Mouse (Mus musculus) midbrain, embryonic 14.5 days (tissue): ENCODE measurements around the gene Eif4e3. TPM values are rescaled to one million over a fixed set of nuclear protein-coding genes. Genes with fewer than 3 reads are reported as not detected.

Experiments
- ATAC-seq: fragments of 200-750 bp; cut with Nextera tagmentation; 2 replicates; pipeline ENCODE4 v1.8.0; 2017; ENCODE audit warnings: moderate number of reproducible peaks, moderate library complexity; ENCODE audit not compliant: low FRiP score, low TSS enrichment
- DNase-seq: peaks from one replicate; pipeline ENCODE4 v3.0.0-alpha.2; 2015
- H3K27ac ChIP-seq: fragments of 300-500 bp; sonication (generic); replicated peaks from 2 replicates; pipeline ENCODE4 v1.5.1; 2014; ENCODE audit warnings: mild to moderate bottlenecking, low read depth, low read length, moderate library complexity
- H3K27me3 ChIP-seq: fragments of 300-500 bp; sonication (generic); 2 replicates; pipeline ENCODE4 v1.6.1; 2014; ENCODE audit warnings: low read length, control low read depth, mixed read lengths; ENCODE audit not compliant: control insufficient read depth, insufficient read depth
- H3K36me3 ChIP-seq: fragments of 300-500 bp; sonication (generic); 2 replicates; pipeline ENCODE4 v1.6.1; 2014; ENCODE audit warnings: low read length, control low read depth; ENCODE audit not compliant: control insufficient read depth, insufficient read depth
- H3K4me1 ChIP-seq: fragments of 300-500 bp; sonication (generic); 2 replicates; pipeline ENCODE4 v1.6.1; 2014; ENCODE audit warnings: mild to moderate bottlenecking, antibody characterized with exemption, low read length, control low read depth; ENCODE audit not compliant: control insufficient read depth, insufficient read depth
- H3K4me2 ChIP-seq: fragments of 300-500 bp; sonication (generic); 2 replicates; pipeline ENCODE4 v1.6.1; 2014; ENCODE audit warnings: mild to moderate bottlenecking, low read length, moderate library complexity
- H3K4me3 ChIP-seq: fragments of 300-500 bp; sonication (generic); replicated peaks from 2 replicates; pipeline ENCODE4 v1.5.1; 2014; ENCODE audit warnings: low read depth, low read length
- H3K9ac ChIP-seq: fragments of 300-500 bp; sonication (generic); replicated peaks from 2 replicates; pipeline ENCODE4 v1.6.1; 2014; ENCODE audit warnings: mild to moderate bottlenecking, low read length, moderate library complexity
- H3K9me3 ChIP-seq: fragments of 300-500 bp; sonication (generic); 2 replicates; pipeline ENCODE4 v1.6.1; 2016; ENCODE audit warnings: low read length, control low read depth, mixed read lengths; ENCODE audit not compliant: control insufficient read depth
- WGBS: fragments of 180-500 bp; shearing (Covaris S2); extraction: QIAGEN DNeasy Blood & Tissue Kit; methylation state at CpG from one replicate; pipeline ENCODE4 v1.1.7; 2014; 5-methylcytosine and 5-hydroxymethylcytosine counted together
- polyA plus RNA-seq: library from polyadenylated mRNA; unstranded; fragments of >200 nt; fragmentation: Nextera tagmentation; extraction: Ambion mirVana; gene quantifications from 2 replicates; pipeline ENCODE4 v1.2.1, GENCODE M21; 2014

The Eif4e3 gene
- polyA plus RNA-seq, 1 experiment from 2014 or later = 7.8 TPM

GRCm38 (mm10) chr6:99669481-99670325 is 3.1 kb upstream of the Eif4e3 start:
- Histone ChIP-seq H3K4me3 (no peak overlapping the region), H3K4me2 (peak overlapping the region; percentile 25), H3K27me3 (no peaks in the 10 kb centered on the region; the same call in 1 of the 2 replicates), H3K36me3 (no peaks in the 10 kb centered on the region), H3K27ac (peak overlapping the region; percentile 62), H3K4me1 (peaks cover 45% of the 10 kb centered on the region), H3K9me3 (no peaks in the 10 kb centered on the region), H3K9ac (no peak overlapping the region)
- ATAC-seq (peak; percentile 80), DNase-seq (peak; percentile 87)
- WGBS = 13% methylated on average over 5 of the region's 5 CpGs

- Histone ChIP-seq H3K27me3 (peaks cover 3% of the 10 kb centered on the region; the same call in 1 of the 2 replicates), H3K36me3 (no peaks in the 10 kb centered on the region), H3K27ac (0 out of 2 replicates have a peak overlapping the region, but pooled peaks have one; percentile 72), H3K4me3 (peak overlapping the region; percentile 70), H3K4me1 (peaks cover 51% of the 10 kb centered on the region), H3K4me2 (peak overlapping the region; percentile 97), H3K9ac (no peak overlapping the region), H3K9me3 (no peaks in the 10 kb centered on the region)
- no peak for ATAC-seq
- DNase-seq = peak; percentile 29
- 56% methylated on average over 8 of the region's 8 CpGs for WGBS
Observed at GRCm38 (mm10) chr6:99667290-99667689, 719 bp upstream of the Eif4e3 start.

- no peak for ATAC-seq
- H3K9me3 ChIP-seq = no peaks in the 10 kb centered on the region
- H3K4me2 ChIP-seq = peak overlapping the region; percentile 97
- WGBS = 34% methylated on average over 16 of the region's 16 CpGs
- H3K27me3 ChIP-seq = peaks cover 3% of the 10 kb centered on the region; the same call in 1 of the 2 replicates
- peaks cover 46% of the 10 kb centered on the region for H3K4me1 ChIP-seq
- no peak for DNase-seq
- H3K4me3 ChIP-seq = peak overlapping the region; percentile 70
- no peaks in the 10 kb centered on the region for H3K36me3 ChIP-seq
- H3K9ac ChIP-seq = peak overlapping the region; percentile 86
- peak overlapping the region; percentile 72 for H3K27ac ChIP-seq
Observed at GRCm38 (mm10) chr6:99665457-99666317, 884 bp downstream of the Eif4e3 start.

- Histone ChIP-seq H3K27me3 (peaks cover 3% of the 10 kb centered on the region; the same call in 1 of the 2 replicates), H3K9me3 (no peaks in the 10 kb centered on the region), H3K27ac (no peak overlapping the region), H3K4me2 (no peak overlapping the region), H3K9ac (no peak overlapping the region), H3K36me3 (no peaks in the 10 kb centered on the region), H3K4me3 (no peak overlapping the region), H3K4me1 (peaks cover 22% of the 10 kb centered on the region)
- WGBS = 73% methylated on average over 8 of the region's 8 CpGs
- DNase-seq = no peak
- no peak for ATAC-seq
Observed at GRCm38 (mm10) chr6:99663232-99663631, 3.3 kb downstream of the Eif4e3 start.

GRCm38 (mm10) chr6:99660443-99660842 is 6.1 kb downstream of the Eif4e3 start:
- Histone ChIP-seq H3K27ac (peak overlapping the region; percentile 14; the same call in 1 of the 2 replicates), H3K9ac (no peak overlapping the region), H3K27me3 (peaks cover 3% of the 10 kb centered on the region; the same call in 1 of the 2 replicates), H3K4me1 (peaks cover 11% of the 10 kb centered on the region; the same call in 1 of the 2 replicates), H3K4me3 (no peak overlapping the region), H3K4me2 (no peak overlapping the region), H3K36me3 (no peaks in the 10 kb centered on the region), H3K9me3 (no peaks in the 10 kb centered on the region)
- ATAC-seq = no peak; the same call in 1 of the 2 replicates
- WGBS = 37% methylated on average over 3 of the region's 3 CpGs
- DNase-seq = peak; percentile 56

- no peak overlapping the region for H3K9ac ChIP-seq
- no peak for ATAC-seq
- no peaks in the 10 kb centered on the region for H3K27me3 ChIP-seq
- no peaks in the 10 kb centered on the region for H3K9me3 ChIP-seq
- H3K27ac ChIP-seq = no peak overlapping the region
- DNase-seq = no peak
- 87% methylated on average over 10 of the region's 10 CpGs for WGBS
- H3K4me3 ChIP-seq = no peak overlapping the region
- no peak overlapping the region for H3K4me2 ChIP-seq
- H3K36me3 ChIP-seq = no peaks in the 10 kb centered on the region
- H3K4me1 ChIP-seq = peaks cover 4% of the 10 kb centered on the region; the same call in 1 of the 2 replicates
Observed at GRCm38 (mm10) chr6:99658586-99658985, 8.0 kb downstream of the Eif4e3 start.

GRCm38 (mm10) chr6:99656088-99656487 is 10.5 kb downstream of the Eif4e3 start:
- Histone ChIP-seq H3K4me3 (no peak overlapping the region), H3K9me3 (no peaks in the 10 kb centered on the region), H3K27me3 (no peaks in the 10 kb centered on the region), H3K36me3 (no peaks in the 10 kb centered on the region), H3K9ac (no peak overlapping the region), H3K4me2 (no peak overlapping the region), H3K27ac (no peak overlapping the region), H3K4me1 (peaks cover 7% of the 10 kb centered on the region; the same call in 1 of the 2 replicates)
- no peak for ATAC-seq
- 93% methylated on average over 2 of the region's 2 CpGs for WGBS
- no peak for DNase-seq

GRCm38 (mm10) chr6:99655488-99655887 is 11.1 kb downstream of the Eif4e3 start:
- Histone ChIP-seq H3K9me3 (no peaks in the 10 kb centered on the region), H3K27ac (no peak overlapping the region), H3K4me2 (no peak overlapping the region), H3K4me1 (peaks cover 7% of the 10 kb centered on the region; the same call in 1 of the 2 replicates), H3K27me3 (no peaks in the 10 kb centered on the region), H3K9ac (no peak overlapping the region), H3K36me3 (no peaks in the 10 kb centered on the region), H3K4me3 (no peak overlapping the region)
- ATAC-seq = no peak
- 42% methylated on average over 7 of the region's 7 CpGs for WGBS
- no peak for DNase-seq
